Mouse (Mus musculus): ENCODE measurements around the gene Gm49673. TPM values are rescaled to one million over a fixed set of nuclear protein-coding genes. Genes with fewer than 3 reads are reported as not detected.
"Not testable (repeated sequence)": the region's sequence is repeated elsewhere in the genome, so short reads cannot be mapped to it uniquely, and the experiment has no call there.

The Gm49673 gene
- polyA plus RNA-seq, 1 experiment from 2014 or later = not detected

DNA sequence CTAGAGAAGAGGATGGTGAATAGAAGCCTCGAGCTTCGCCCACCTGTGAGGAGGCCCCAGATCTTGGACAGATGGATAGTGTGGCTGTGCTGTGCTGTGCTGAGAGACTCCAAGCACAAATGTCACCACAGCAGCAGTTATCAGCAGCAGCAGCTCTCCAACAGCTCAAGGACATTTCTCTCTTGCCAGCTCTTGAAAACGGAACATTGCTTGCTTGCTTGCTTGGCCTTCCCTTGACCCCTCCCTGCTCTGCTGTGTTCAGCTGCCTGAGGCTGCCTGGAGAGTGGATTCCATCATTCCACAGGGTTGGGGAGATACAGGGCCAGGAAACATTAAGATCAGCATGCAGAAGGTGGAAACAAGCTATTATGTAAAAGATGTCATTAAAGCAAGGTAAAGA is 24.6 kb downstream of the Gm49673 start:
- H3K27ac ChIP-seq (ENCODE audit: low read depth, low read length); H3K36me3 ChIP-seq (ENCODE audit: control insufficient read depth, insufficient read depth, low read length); H3K4me2 ChIP-seq (ENCODE audit: low read depth, low read length, severe bottlenecking); ATAC-seq (replicated peaks; ENCODE audit: low FRiP score); H3K4me3 ChIP-seq (ENCODE audit: low read depth, low read length); H3K9ac ChIP-seq (ENCODE audit: low read length); H3K4me1 ChIP-seq (replicated peaks; ENCODE audit: control insufficient read depth, insufficient read depth, low read length); DNase-seq (ENCODE audit: low spot score); H3K27me3 ChIP-seq (ENCODE audit: control insufficient read depth, insufficient read depth, low read length); H3K9me3 ChIP-seq (ENCODE audit: control insufficient read depth, low read length): not testable (repeated sequence)
- no CpG with 5 or more reads among the region's 3 CpGs for WGBS

DNA sequence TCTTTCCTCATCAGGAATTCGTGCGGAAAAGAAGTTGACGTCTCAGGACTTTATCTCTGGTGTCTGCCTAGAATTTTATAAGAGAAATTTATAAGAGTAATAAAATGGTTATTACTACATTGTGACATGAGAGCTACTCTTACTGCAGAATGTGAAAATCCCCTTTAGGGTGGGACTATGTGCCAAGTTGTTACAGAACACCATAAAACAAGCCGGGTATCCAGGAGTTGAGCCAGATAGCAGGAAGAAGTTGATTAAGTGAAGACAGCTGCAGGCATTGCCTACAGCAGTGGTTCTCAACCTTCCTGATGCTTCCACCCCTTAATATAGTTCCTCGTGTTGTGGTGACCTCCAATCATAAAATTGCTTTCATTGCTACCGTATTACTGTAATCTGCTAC is 30.7 kb downstream of the Gm49673 start:
- not testable (repeated sequence) for H3K9me3 ChIP-seq (ENCODE audit: control insufficient read depth, low read length); H3K4me2 ChIP-seq (ENCODE audit: low read depth, low read length, severe bottlenecking); H3K4me1 ChIP-seq (replicated peaks; ENCODE audit: control insufficient read depth, insufficient read depth, low read length); H3K27ac ChIP-seq (ENCODE audit: low read depth, low read length); ATAC-seq (replicated peaks; ENCODE audit: low FRiP score); H3K27me3 ChIP-seq (ENCODE audit: control insufficient read depth, insufficient read depth, low read length); H3K9ac ChIP-seq (ENCODE audit: low read length); H3K36me3 ChIP-seq (ENCODE audit: control insufficient read depth, insufficient read depth, low read length); DNase-seq (ENCODE audit: low spot score); H3K4me3 ChIP-seq (ENCODE audit: low read depth, low read length)
- no CpG with 5 or more reads among the region's 6 CpGs for WGBS

DNA sequence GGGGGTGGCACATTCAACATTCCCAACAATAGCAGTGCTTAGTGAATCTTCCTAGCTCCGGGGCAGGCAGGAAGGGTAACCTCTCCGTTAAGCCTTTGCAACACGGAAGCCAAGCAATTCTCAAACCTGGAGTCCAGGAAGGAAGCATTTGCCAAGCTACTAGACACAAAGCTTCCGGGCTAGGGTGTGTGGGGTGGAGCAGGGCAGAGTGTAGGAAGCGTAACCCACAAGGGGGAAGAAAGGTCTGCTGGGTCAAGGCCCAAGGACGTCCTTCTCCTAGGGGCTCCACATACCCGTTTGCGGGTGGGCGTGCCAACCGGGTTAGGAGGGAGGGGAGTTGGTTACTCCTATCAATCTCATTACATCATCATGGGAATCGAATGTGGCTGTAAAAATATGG is 31.2 kb downstream of the Gm49673 start:
- H3K4me3 ChIP-seq (ENCODE audit: low read depth, low read length); H3K9ac ChIP-seq (ENCODE audit: low read length); H3K4me2 ChIP-seq (ENCODE audit: low read depth, low read length, severe bottlenecking); H3K27me3 ChIP-seq (ENCODE audit: control insufficient read depth, insufficient read depth, low read length); H3K9me3 ChIP-seq (ENCODE audit: control insufficient read depth, low read length); H3K36me3 ChIP-seq (ENCODE audit: control insufficient read depth, insufficient read depth, low read length); H3K27ac ChIP-seq (ENCODE audit: low read depth, low read length); ATAC-seq (replicated peaks; ENCODE audit: low FRiP score); H3K4me1 ChIP-seq (replicated peaks; ENCODE audit: control insufficient read depth, insufficient read depth, low read length); DNase-seq (ENCODE audit: low spot score): not testable (repeated sequence)
- 84% methylated on average over 6 of the region's 11 CpGs for WGBS

- H3K9me3 ChIP-seq (ENCODE audit: control insufficient read depth, low read length); ATAC-seq (replicated peaks; ENCODE audit: low FRiP score); DNase-seq (ENCODE audit: low spot score); H3K9ac ChIP-seq (ENCODE audit: low read length); H3K27ac ChIP-seq (ENCODE audit: low read depth, low read length); H3K27me3 ChIP-seq (ENCODE audit: control insufficient read depth, insufficient read depth, low read length); H3K36me3 ChIP-seq (ENCODE audit: control insufficient read depth, insufficient read depth, low read length); H3K4me2 ChIP-seq (ENCODE audit: low read depth, low read length, severe bottlenecking); H3K4me1 ChIP-seq (replicated peaks; ENCODE audit: control insufficient read depth, insufficient read depth, low read length); H3K4me3 ChIP-seq (ENCODE audit: low read depth, low read length): not testable (repeated sequence)
- WGBS = no CpG with 5 or more reads among the region's 1 CpGs
These were observed 35.4 kb downstream of the Gm49673 start for GRCm38 (mm10) chr17:8112199-8112598.

- not testable (repeated sequence) for H3K27ac ChIP-seq (ENCODE audit: low read depth, low read length); H3K4me3 ChIP-seq (ENCODE audit: low read depth, low read length); H3K4me1 ChIP-seq (replicated peaks; ENCODE audit: control insufficient read depth, insufficient read depth, low read length); H3K4me2 ChIP-seq (ENCODE audit: low read depth, low read length, severe bottlenecking); H3K9me3 ChIP-seq (ENCODE audit: control insufficient read depth, low read length); H3K27me3 ChIP-seq (ENCODE audit: control insufficient read depth, insufficient read depth, low read length); H3K36me3 ChIP-seq (ENCODE audit: control insufficient read depth, insufficient read depth, low read length); DNase-seq (ENCODE audit: low spot score); H3K9ac ChIP-seq (ENCODE audit: low read length)
- peak; percentile 91 for ATAC-seq (replicated peaks; ENCODE audit: low FRiP score)
- 35% methylated on average over 2 of the region's 6 CpGs for WGBS
These were observed 46.3 kb downstream of the Gm49673 start for GRCm38 (mm10) chr17:8101297-8101609.

GRCm38 (mm10) chr17:8100405-8101296 is 46.9 kb downstream of the Gm49673 start:
- not testable (repeated sequence) for H3K4me3 ChIP-seq (ENCODE audit: low read depth, low read length); DNase-seq (ENCODE audit: low spot score); H3K9me3 ChIP-seq (ENCODE audit: control insufficient read depth, low read length); H3K4me2 ChIP-seq (ENCODE audit: low read depth, low read length, severe bottlenecking); H3K27ac ChIP-seq (ENCODE audit: low read depth, low read length); H3K36me3 ChIP-seq (ENCODE audit: control insufficient read depth, insufficient read depth, low read length); H3K27me3 ChIP-seq (ENCODE audit: control insufficient read depth, insufficient read depth, low read length); H3K4me1 ChIP-seq (replicated peaks; ENCODE audit: control insufficient read depth, insufficient read depth, low read length); H3K9ac ChIP-seq (ENCODE audit: low read length)
- peak; percentile 89; the same call in 1 of the 2 replicates for ATAC-seq (replicated peaks; ENCODE audit: low FRiP score)
- 23% methylated on average over 7 of the region's 26 CpGs for WGBS

DNA sequence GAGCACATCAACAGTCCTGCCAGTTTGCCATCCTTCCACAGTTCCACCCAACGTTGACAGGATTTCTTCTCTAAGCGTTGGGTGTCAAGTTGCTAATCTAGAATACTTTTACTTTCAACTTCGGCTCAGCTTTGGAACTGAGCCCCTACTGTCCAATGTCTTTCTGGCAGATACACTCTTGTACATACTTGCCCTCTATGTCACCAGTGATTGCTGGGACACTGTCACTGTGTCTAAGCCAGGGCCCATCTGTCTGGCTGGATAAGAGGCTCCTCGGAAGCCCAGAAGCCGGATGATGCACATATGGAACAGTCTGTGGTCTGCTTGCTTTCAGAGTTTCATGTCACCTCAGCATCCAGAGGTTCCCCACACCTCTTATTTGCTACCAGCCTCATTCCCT is 51.4 kb downstream of the Gm49673 start:
- WGBS = 81% methylated on average over 4 of the region's 5 CpGs
- H3K27ac ChIP-seq (ENCODE audit: low read depth, low read length); H3K9ac ChIP-seq (ENCODE audit: low read length); ATAC-seq (replicated peaks; ENCODE audit: low FRiP score); H3K9me3 ChIP-seq (ENCODE audit: control insufficient read depth, low read length); H3K4me1 ChIP-seq (replicated peaks; ENCODE audit: control insufficient read depth, insufficient read depth, low read length); H3K27me3 ChIP-seq (ENCODE audit: control insufficient read depth, insufficient read depth, low read length); DNase-seq (ENCODE audit: low spot score); H3K36me3 ChIP-seq (ENCODE audit: control insufficient read depth, insufficient read depth, low read length); H3K4me3 ChIP-seq (ENCODE audit: low read depth, low read length); H3K4me2 ChIP-seq (ENCODE audit: low read depth, low read length, severe bottlenecking): not testable (repeated sequence)

DNA sequence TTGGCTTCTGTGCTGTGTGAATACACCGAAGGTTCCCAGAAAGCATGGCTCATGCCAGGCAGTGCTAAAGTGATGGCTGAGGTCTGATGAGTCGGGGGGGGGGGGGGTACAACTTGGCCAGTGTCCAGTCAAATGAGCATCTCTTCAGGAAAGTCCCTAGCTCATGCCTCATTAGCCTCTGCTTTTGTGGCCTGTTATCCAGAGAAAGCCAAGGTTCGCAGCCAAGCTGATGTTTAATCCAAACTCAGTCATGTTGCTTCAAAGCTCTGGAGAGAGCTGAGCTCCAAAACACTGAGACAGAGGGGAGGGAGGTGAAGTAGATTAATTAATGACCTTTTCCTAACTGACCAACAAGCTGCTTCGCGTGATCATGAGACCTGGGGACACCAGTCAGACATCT is 51.9 kb downstream of the Gm49673 start:
- H3K27ac ChIP-seq (ENCODE audit: low read depth, low read length); H3K27me3 ChIP-seq (ENCODE audit: control insufficient read depth, insufficient read depth, low read length); H3K4me1 ChIP-seq (replicated peaks; ENCODE audit: control insufficient read depth, insufficient read depth, low read length); H3K9ac ChIP-seq (ENCODE audit: low read length); H3K4me3 ChIP-seq (ENCODE audit: low read depth, low read length); H3K36me3 ChIP-seq (ENCODE audit: control insufficient read depth, insufficient read depth, low read length); H3K9me3 ChIP-seq (ENCODE audit: control insufficient read depth, low read length); DNase-seq (ENCODE audit: low spot score); H3K4me2 ChIP-seq (ENCODE audit: low read depth, low read length, severe bottlenecking); ATAC-seq (replicated peaks; ENCODE audit: low FRiP score): not testable (repeated sequence)
- WGBS = 64% methylated on average over 3 of the region's 5 CpGs
